Mouse (Mus musculus): Measurements from ENCODE around the gene Fam43b. TPM values are rescaled to one million over a fixed set of nuclear protein-coding genes. Genes with fewer than 3 reads are reported as not detected.
"Not testable (repeated sequence)": the region's sequence is repeated elsewhere in the genome, so short reads cannot be mapped to it uniquely, and the experiment has no call there.

Gene Fam43b
- total RNA-seq, 1 experiment = 0.89 TPM

DNA sequence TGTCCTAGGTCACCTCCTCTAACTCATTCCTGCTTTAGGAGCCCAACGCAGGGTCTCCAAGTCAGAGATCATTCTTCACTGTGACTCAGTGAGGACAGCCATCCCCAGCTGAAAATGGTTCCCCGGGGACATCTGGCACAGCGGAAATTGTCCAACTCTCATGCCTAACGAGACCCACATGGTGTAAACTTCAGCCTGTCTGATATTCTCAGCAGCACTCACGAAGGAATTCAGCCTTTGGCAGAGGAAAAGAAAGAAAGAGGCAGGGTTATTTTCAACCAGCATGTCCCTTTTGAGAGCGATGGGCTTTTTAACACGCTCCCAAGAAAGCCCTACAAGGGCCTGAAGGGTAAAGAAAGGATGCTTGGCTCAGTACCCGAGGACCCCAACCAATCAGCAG is 35.0 kb upstream of the Fam43b start:
- Histone ChIP-seq H3K9me3 (ENCODE audit: control insufficient read depth, insufficient read depth, low read depth, low read length) (no peaks in the 10 kb centered on the region), H3K9ac (ENCODE audit: insufficient read depth, low read depth, low read length, poor library complexity, severe bottlenecking) (no peak overlapping the region), H3K4me1 (ENCODE audit: control insufficient read depth in 2 of 2, insufficient read depth in 2 of 2, low read length in 2 of 2, poor library complexity in 1 of 2) (peaks cover 3 to 7% of the 10 kb centered on the region in 2 experiments), H3K36me3 (ENCODE audit: control insufficient read depth, insufficient read depth, low read length, poor library complexity, severe bottlenecking) (peaks cover 3% of the 10 kb centered on the region; the same call in 1 of the 2 replicates), H3K4me3 (ENCODE audit: insufficient read depth in 1 of 2, low read depth in 1 of 2, low read length in 2 of 2, poor library complexity in 1 of 2, severe bottlenecking in 1 of 2) (no peak overlapping the region), H3K27ac (ENCODE audit: insufficient read depth, low read depth, low read length, poor library complexity, severe bottlenecking) (no peak overlapping the region)
- no peak for TF ChIP-seq ZC3H11A (IDR thresholded peaks at IDR 0.05; ENCODE audit: borderline replicate concordance, low read depth, low read length)
- no peak for TF ChIP-seq CHD2 (IDR thresholded peaks at IDR 0.05; ENCODE audit: low read depth, low read length)
- no peak for TF ChIP-seq ZNF384 (IDR thresholded peaks at IDR 0.05; ENCODE audit: low read depth, low read length)
- TF ChIP-seq MAFK (IDR thresholded peaks at IDR 0.05; ENCODE audit: insufficient read depth, low read depth, low read length) = no peak
- no peak for TF ChIP-seq HCFC1 (IDR thresholded peaks at IDR 0.05; ENCODE audit: borderline replicate concordance, insufficient read depth, low read length)
- in situ Hi-C loops (cut with MboI; ENCODE audit: low sequenced_read_pairs in 2 of 2, unreplicated experiment in 2 of 2) = no loop called here
- no peak for DNase-seq (ENCODE audit: low read depth, low spot score)

DNA sequence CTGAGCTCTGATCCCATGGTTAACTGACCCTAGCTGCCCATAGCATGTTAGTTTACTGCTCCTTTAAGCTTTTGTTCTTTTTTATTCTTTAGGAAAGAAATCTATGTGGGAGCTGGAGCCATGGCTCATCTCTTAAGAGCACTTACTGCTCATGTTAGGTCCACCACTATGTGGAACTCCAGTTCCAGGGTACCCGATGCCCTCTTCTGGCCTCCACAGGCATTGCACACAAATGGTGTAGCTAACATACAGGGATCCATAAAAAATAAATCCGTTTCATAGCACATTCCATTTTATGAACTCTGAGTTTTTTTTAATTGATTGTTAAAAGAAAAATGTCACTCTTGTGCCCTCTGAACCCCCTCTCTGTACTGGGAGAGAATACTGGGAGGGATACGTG is 33.5 kb upstream of the Fam43b start:
- 0 out of 4 replicates have a peak, but pooled peaks cover 0 to 4% of the 10 kb centered on the region in 2 experiments for H3K4me1 ChIP-seq (ENCODE audit: control insufficient read depth in 2 of 2, insufficient read depth in 2 of 2, low read length in 2 of 2, poor library complexity in 1 of 2)
- no peak for DNase-seq (ENCODE audit: low read depth, low spot score)
- H3K4me3 ChIP-seq (ENCODE audit: insufficient read depth in 1 of 2, low read depth in 1 of 2, low read length in 2 of 2, poor library complexity in 1 of 2, severe bottlenecking in 1 of 2) = no peak overlapping the region
- no peak overlapping the region for H3K9ac ChIP-seq (ENCODE audit: insufficient read depth, low read depth, low read length, poor library complexity, severe bottlenecking)
- no peak overlapping the region for H3K27ac ChIP-seq (ENCODE audit: insufficient read depth, low read depth, low read length, poor library complexity, severe bottlenecking)
- H3K36me3 ChIP-seq (ENCODE audit: control insufficient read depth, insufficient read depth, low read length, poor library complexity, severe bottlenecking) = no peaks in the 10 kb centered on the region
- TF ChIP-seq MAFK (IDR thresholded peaks at IDR 0.05; ENCODE audit: insufficient read depth, low read depth, low read length) = no peak
- no peak for TF ChIP-seq HCFC1 (IDR thresholded peaks at IDR 0.05; ENCODE audit: borderline replicate concordance, insufficient read depth, low read length)
- TF ChIP-seq ZC3H11A (IDR thresholded peaks at IDR 0.05; ENCODE audit: borderline replicate concordance, low read depth, low read length) = peak; percentile 41; the same call in 1 of the 2 replicates
- no peak for TF ChIP-seq CHD2 (IDR thresholded peaks at IDR 0.05; ENCODE audit: low read depth, low read length)
- in situ Hi-C loops (cut with MboI; ENCODE audit: low sequenced_read_pairs in 2 of 2, unreplicated experiment in 2 of 2) = loop anchor here in 1 of 2 experiments (10.0 kb wide), 1 partner anchor 105 kb away; the partner anchor contains the start of gene Pink1
- H3K9me3 ChIP-seq (ENCODE audit: control insufficient read depth, insufficient read depth, low read depth, low read length) = no peaks in the 10 kb centered on the region

DNA sequence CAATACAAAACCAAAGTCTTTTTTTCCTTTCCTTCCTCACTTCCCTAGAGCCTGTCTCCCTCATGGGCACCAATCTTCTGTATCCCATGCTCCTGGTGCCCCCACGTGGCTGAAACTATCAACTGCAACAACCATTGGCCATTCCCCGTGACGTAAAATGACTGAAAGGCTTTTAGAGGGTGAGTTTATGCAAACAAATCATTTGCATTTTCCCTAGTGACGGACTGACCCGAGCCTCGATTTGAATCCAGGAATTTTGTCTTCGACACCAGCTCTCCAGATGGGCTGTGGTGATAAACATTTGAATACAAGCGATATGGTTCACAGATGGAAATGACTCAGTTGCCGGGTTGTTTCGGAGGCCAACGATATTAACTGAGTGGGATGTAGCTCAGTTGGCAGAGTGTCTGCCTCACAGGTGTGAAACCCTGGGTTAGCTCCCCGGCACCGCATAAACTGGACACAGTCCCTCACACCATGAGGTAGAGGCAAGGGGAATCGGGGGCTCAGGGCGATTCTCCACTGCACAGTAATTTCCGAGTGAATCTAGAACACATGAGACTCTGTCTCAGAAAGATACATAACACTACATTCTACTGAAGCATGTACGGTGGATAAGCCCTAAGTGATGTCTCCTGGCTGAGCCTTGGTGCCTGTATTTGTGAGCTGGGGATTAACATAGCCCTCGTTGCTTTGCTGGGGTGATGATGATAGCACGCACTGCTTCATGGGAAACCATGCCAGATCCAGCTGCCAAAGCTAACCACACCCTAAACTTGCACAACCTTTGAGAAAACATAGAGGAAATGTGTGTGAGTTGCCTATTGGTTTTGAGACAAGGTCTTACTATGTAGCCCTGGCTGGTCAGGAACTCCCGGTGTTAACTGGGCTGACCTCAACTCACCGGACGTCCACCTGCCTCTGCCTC is 30.7 kb upstream of the Fam43b start:
- Histone ChIP-seq H3K4me1 (ENCODE audit: control insufficient read depth in 2 of 2, insufficient read depth in 2 of 2, low read length in 2 of 2, poor library complexity in 1 of 2) (0 out of 4 replicates have a peak, but pooled peaks cover 0 to 4% of the 10 kb centered on the region in 2 experiments), H3K9ac (ENCODE audit: insufficient read depth, low read depth, low read length, poor library complexity, severe bottlenecking) (no peak overlapping the region), H3K27ac (ENCODE audit: insufficient read depth, low read depth, low read length, poor library complexity, severe bottlenecking) (no peak overlapping the region), H3K4me3 (ENCODE audit: insufficient read depth in 1 of 2, low read depth in 1 of 2, low read length in 2 of 2, poor library complexity in 1 of 2, severe bottlenecking in 1 of 2) (no peak overlapping the region), H3K36me3 (ENCODE audit: control insufficient read depth, insufficient read depth, low read length, poor library complexity, severe bottlenecking) (no peaks in the 10 kb centered on the region), H3K9me3 (ENCODE audit: control insufficient read depth, insufficient read depth, low read depth, low read length) (no peaks in the 10 kb centered on the region)
- TF ChIP-seq HCFC1 (IDR thresholded peaks at IDR 0.05; ENCODE audit: borderline replicate concordance, insufficient read depth, low read length) (0 out of 2 replicates have a peak, but pooled peaks have one; percentile 28), ZNF384 (IDR thresholded peaks at IDR 0.05; ENCODE audit: low read depth, low read length) (no peak), ZC3H11A (IDR thresholded peaks at IDR 0.05; ENCODE audit: borderline replicate concordance, low read depth, low read length) (peak; percentile 85), MAFK (IDR thresholded peaks at IDR 0.05; ENCODE audit: insufficient read depth, low read depth, low read length) (no peak), CHD2 (IDR thresholded peaks at IDR 0.05; ENCODE audit: low read depth, low read length) (no peak)
- in situ Hi-C loops (cut with MboI; ENCODE audit: low sequenced_read_pairs in 2 of 2, unreplicated experiment in 2 of 2) = loop anchor here in 1 of 2 experiments (10.0 kb wide), 1 partner anchor 102 kb away; the partner anchor contains the start of gene Pink1
- DNase-seq (ENCODE audit: low read depth, low spot score) = no peak

DNA sequence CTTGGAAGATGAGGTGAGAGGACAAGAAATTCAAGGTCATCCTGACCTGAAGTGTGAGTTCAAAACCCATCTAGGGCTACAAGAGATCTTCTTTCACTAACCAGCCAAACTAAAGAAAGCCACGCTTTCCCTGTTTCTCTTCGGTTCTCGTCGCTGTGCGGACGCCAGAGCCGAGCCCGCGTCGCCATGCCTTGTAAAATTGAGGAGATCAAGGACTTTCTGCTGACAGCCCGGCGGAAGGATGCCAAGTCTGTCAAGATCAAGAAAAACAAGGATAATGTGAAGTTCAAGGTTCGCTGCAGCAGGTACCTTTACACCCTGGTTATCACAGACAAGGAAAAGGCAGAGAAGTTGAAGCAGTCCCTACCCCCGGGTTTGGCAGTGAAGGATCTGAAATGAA is 29.3 kb upstream of the Fam43b start:
- in situ Hi-C loops (cut with MboI; ENCODE audit: low sequenced_read_pairs in 2 of 2, unreplicated experiment in 2 of 2) = loop anchor here in 1 of 2 experiments (10.0 kb wide), 1 partner anchor 101 kb away; the partner anchor contains the start of gene Pink1
- not testable (repeated sequence) for H3K4me3 ChIP-seq (ENCODE audit: insufficient read depth in 1 of 2, low read depth in 1 of 2, low read length in 2 of 2, poor library complexity in 1 of 2, severe bottlenecking in 1 of 2); H3K9me3 ChIP-seq (ENCODE audit: control insufficient read depth, insufficient read depth, low read depth, low read length); H3K27ac ChIP-seq (ENCODE audit: insufficient read depth, low read depth, low read length, poor library complexity, severe bottlenecking); H3K36me3 ChIP-seq (ENCODE audit: control insufficient read depth, insufficient read depth, low read length, poor library complexity, severe bottlenecking); DNase-seq (ENCODE audit: low read depth, low spot score); H3K9ac ChIP-seq (ENCODE audit: insufficient read depth, low read depth, low read length, poor library complexity, severe bottlenecking); H3K4me1 ChIP-seq (ENCODE audit: control insufficient read depth in 2 of 2, insufficient read depth in 2 of 2, low read length in 2 of 2, poor library complexity in 1 of 2)
